Mouse (Mus musculus) brain, embryonic 14.5 days (tissue): ENCODE data around the gene Casp12. TPM values are rescaled to one million over a fixed set of nuclear protein-coding genes. Genes with fewer than 3 reads are reported as not detected.
"Not testable (repeated sequence)": the region's sequence is repeated elsewhere in the genome, so short reads cannot be mapped to it uniquely, and the experiment has no call there.

Source experiments
- DNase-seq: peaks from one replicate; pipeline ENCODE4 v3.0.0-alpha.2; 2011; ENCODE audit warnings: low read depth
- CTCF ChIP-seq: fragments of 200-500 bp; IDR thresholded peaks from 2 replicates; pipeline ENCODE4 v1.5.1; 2012; ENCODE audit warnings: inconsistent platforms, mild to moderate bottlenecking, moderate library complexity, borderline replicate concordance; ENCODE audit not compliant: insufficient read depth, insufficient read length; ENCODE audit errors: extremely low read depth
- POLR2A ChIP-seq: fragments of 200-500 bp; IDR thresholded peaks from 2 replicates; pipeline ENCODE4 v1.6.1; 2012; ENCODE audit warnings: mild to moderate bottlenecking, inconsistent platforms, borderline replicate concordance; ENCODE audit not compliant: poor library complexity, insufficient read depth, insufficient read length, severe bottlenecking; ENCODE audit errors: extremely low read depth
- polyA plus RNA-seq: library from polyadenylated mRNA; depleted of rRNA; stranded (reverse); fragments of >200 nt; gene quantifications from 2 replicates; pipeline ENCODE4 v1.2.3, GENCODE M21; 2012; rRNA removed

Gene Casp12
- polyA plus RNA-seq, 1 experiment = 0.31 TPM

- DNase-seq = no peak
- no peak for TF ChIP-seq POLR2A
- no peak for TF ChIP-seq CTCF
These were observed 1.1 kb upstream of the Casp12 start for GRCm38 (mm10) chr9:5344090-5344489.

- TF ChIP-seq CTCF (no peak), POLR2A (no peak)
- no peak for DNase-seq
These were observed 2.2 kb downstream of the Casp12 start for GRCm38 (mm10) chr9:5347381-5347780.

- no peak for TF ChIP-seq POLR2A
- no peak for TF ChIP-seq CTCF
- DNase-seq = no peak
These were observed 8.4 kb downstream of the Casp12 start for GRCm38 (mm10) chr9:5353673-5354072.

GRCm38 (mm10) chr9:5356801-5357200, 11.6 kb downstream of the Casp12 start:
- no peak for DNase-seq
- TF ChIP-seq POLR2A = no peak
- TF ChIP-seq CTCF = no peak

GRCm38 (mm10) chr9:5393561-5393960, 48.3 kb downstream of the Casp12 start:
- no peak for DNase-seq
- TF ChIP-seq POLR2A (no peak), CTCF (no peak)

- DNase-seq = not testable (repeated sequence)
These were observed 50.6 kb downstream of the Casp12 start for GRCm38 (mm10) chr9:5395861-5396260.

GRCm38 (mm10) chr9:5410988-5411568, 65.8 kb downstream of the Casp12 start:
- no peak for DNase-seq
- no peak for TF ChIP-seq POLR2A

GRCm38 (mm10) chr9:5412446-5413111, 67.3 kb downstream of the Casp12 start:
- peak; percentile 69 for DNase-seq
- TF ChIP-seq POLR2A (no peak), CTCF (no peak)

GRCm38 (mm10) chr9:5417871-5418270, 72.6 kb downstream of the Casp12 start:
- TF ChIP-seq CTCF (no peak), POLR2A (no peak)
- no peak for DNase-seq

Other genes with a start within 250 kb of the Casp12 start
- 0.25 and 0.38 TPM in 2 replicates for gene Casp1, start 46.9 kb upstream of the Casp12 start, polyA plus RNA-seq
- 0.22 and 0.44 TPM in 2 replicates for gene Casp4, start 36.6 kb upstream of the Casp12 start, polyA plus RNA-seq